Mouse (Mus musculus): ENCODE results near the gene Btnl10.

DNA sequence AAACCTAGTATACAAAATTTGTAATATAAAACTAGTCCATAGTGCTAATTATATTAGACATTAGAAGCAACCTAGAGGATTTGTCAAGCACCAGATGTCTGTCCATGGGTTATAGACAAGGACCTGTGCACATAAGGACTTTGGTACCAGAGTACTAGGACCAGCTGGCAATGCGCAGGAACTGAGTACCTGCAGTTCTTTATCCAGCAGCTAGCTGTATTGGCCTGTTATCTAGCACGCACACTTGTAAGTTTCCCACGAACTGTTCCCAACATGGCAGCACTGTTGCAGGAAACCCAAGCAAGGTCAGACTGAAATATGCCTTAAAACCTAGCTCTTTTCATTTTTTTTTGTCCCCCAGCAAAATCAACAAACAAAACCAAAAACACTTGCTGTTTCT is 12.5 kb downstream of the Btnl10 start:
- no peak for TF ChIP-seq POLR2AphosphoS5 (IDR thresholded peaks at IDR 0.05; ENCODE audit: insufficient replicate concordance, low read depth, low read length)
- TF ChIP-seq CTCF (IDR thresholded peaks at IDR 0.05; ENCODE audit: low read depth, low read length): no peak
